Mouse (Mus musculus) cortical plate, adult 2 months (tissue): ENCODE data around the gene Pex16.

Source experiments
- CTCF ChIP-seq: fragments of 200-500 bp; IDR thresholded peaks from 2 replicates; pipeline ENCODE4 v1.5.1; 2011; ENCODE audit warnings: mild to moderate bottlenecking, control low read depth, low read length; ENCODE audit not compliant: insufficient read depth; ENCODE audit errors: extremely low read depth
- POLR2A ChIP-seq: fragments of 200-500 bp; IDR thresholded peaks from 2 replicates; pipeline ENCODE4 v1.6.1; 2011; ENCODE audit warnings: mild to moderate bottlenecking, low read length, control low read depth; ENCODE audit not compliant: insufficient read depth; ENCODE audit errors: extremely low read depth

GRCm38 (mm10) chr2:92408309-92409045, 34.0 kb downstream of the Pex16 start:
- no peak for TF ChIP-seq POLR2A
- TF ChIP-seq CTCF = no peak
